Mouse (Mus musculus): ENCODE data around the gene Lrrc43. TPM values are rescaled to one million over a fixed set of nuclear protein-coding genes. Genes with fewer than 3 reads are reported as not detected.

Lrrc43 gene
- total RNA-seq, 4 experiments from 2014 or later = not detected

DNA sequence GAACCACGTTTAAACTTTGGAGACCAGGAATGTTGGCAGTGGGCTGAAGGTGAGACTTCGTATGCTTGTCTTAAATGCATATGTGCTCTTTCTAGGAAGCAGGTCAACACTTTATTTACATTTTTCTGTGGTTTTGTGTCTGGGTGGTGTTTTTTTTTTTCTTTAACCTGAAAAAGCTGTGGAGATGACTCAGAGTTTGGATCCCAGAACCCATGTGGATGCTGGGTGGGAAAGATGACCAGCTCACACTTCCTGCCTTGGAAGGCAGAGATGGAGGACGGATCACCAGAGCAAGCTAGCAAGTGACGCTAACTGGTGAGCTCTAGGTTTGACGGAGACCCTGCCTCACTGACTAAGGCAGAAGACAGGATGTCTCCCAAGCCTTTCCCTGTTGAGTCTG lies 25.8 kb downstream of the Lrrc43 start:
- DNase-seq (ENCODE audit: low spot score in 2 of 2) = no peak

DNA sequence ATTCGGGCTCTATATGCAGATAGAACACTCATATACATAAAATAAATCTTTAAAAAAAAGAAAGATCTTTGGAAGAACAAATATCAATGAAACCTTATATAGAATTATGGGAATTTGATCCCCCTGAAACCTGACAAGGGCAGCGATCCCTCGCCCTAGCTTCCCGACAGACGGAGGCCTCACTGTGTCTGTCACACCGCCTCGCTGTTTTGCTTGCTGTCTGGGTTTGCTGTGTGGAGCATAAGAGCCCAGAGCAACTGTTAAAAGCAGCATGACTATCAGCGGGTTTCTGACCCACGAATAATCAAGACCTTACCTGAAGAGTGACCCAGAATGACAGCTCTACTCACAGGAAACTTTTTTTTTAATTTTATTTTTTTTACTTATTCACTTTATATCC lies 31.6 kb downstream of the Lrrc43 start:
- no peak for DNase-seq (ENCODE audit: low spot score in 2 of 2)

DNA sequence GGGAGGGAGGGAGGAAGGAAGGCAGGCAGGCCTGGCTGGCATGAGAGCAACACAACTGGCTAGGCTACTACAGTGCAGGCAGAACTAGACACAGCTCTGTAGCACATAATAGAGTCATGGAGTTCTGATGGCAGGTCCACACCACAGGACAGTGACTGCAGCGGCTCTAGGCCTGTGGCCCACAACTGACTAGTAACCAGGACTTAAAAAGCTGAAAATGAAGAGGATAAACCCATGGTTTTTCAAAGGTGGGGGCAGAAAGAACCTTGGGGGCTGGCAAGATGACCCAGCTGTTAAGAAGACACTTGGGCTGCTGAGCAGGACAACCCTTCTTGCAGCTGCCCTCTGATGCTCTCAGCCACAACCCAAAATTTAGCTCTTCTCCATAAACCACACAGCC lies 32.5 kb downstream of the Lrrc43 start:
- no peak for DNase-seq (ENCODE audit: low spot score in 2 of 2)

DNA sequence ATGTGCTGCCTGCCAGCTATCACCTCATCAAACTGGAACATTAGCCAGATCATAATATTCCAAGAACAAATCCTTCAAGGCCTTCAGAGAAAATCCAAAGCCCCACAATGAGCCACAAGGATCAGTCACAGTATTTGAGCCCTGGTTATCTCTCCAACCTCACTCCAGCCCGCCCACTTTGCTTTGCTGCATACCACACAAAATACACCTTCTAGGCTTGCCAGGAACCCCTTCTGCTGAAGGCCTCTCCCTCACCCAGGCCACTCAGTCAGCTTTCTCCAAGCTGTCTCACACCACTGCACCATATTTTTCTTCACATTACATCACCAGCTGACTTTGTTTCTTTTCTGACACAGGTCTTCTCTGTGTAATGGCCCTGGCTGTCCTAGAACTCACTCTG lies 33.1 kb downstream of the Lrrc43 start:
- DNase-seq (ENCODE audit: low spot score in 2 of 2) = no peak

DNA sequence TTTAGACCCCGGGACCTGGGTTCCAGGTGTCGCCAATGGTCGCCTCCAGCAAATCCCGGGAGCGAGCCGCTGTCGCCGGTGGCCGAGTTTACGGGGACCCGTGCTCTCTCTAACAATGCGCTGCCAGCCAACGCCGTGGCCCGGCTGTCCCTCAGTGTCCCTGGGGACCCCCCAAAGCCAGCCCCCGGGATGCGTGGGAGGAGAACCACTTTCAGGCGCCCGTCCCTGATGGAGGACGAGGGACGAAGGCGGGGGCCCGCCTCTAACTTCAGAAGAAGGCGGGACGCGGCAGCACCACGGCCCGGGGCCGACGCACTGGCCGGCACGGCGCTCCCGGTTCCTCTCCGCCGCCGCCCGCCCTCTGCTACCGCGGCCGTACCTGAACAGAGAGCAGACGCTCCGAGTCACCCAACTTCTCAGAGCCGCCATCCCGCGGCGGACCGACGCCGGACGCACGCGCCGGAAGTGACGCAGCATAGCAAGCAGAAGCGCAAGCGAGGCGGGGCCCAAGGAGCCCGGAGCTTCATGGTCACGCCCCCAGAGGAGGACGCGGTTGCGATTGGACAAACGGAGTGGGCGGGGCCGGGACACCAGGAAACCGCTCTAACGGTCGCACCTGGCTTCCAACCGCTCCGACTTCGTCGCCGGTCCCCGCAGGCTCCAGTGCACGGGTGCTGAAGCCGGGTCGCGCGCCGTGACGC lies 34.7 kb downstream of the Lrrc43 start, which contains the start of gene Diablo:
Diablo (minus strand) TSS at position 485 of the 701 bp plus-strand sequence.
- DNase-seq (ENCODE audit: low spot score in 2 of 2) = peak; percentile 97

DNA sequence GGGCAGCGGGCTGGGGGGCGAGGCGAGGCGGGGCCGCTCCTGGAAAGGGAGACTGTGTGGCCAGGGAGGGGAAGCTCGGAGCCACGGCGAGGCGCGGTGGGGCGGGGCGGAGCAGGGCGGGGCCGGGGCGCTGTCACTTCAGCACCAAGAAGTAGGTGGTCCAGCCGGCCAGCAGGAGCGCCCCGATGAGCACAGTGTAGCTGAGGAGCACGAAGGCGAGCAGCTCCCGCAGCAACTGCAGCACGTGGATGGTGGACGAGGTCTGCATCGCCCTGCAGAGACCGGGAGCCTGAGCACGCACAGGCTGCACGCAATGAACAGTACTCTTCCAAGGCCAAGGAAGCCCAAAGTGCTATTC lies 35.3 kb downstream of the Lrrc43 start:
- DNase-seq (ENCODE audit: low spot score in 2 of 2) = no peak

DNA sequence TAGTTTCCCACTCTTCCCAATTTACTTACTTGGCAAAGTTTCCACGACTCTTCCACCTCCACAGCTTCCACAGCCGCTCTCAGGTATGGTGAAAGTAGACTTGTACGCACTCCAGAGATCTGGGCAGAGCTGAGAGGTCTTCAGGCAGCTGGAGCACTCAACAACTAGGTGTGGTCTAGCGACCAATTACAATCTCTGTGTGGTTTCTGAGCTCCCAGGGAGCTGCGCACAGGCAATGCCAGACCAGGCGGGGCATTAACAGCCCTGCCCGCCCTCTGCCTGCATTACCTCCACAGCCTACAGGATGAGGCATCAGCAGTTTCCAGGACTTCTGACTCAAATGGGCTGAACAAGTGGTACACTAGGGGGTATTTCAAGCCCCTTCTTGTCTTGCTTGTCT lies 36.2 kb downstream of the Lrrc43 start, which contains the start of gene Gm49027:
Gm49027 (minus strand) TSS at position 208 of the 400 bp plus-strand sequence.
- peak in 1 of 2 experiments; percentile 1 for DNase-seq (ENCODE audit: low spot score in 2 of 2)

DNA sequence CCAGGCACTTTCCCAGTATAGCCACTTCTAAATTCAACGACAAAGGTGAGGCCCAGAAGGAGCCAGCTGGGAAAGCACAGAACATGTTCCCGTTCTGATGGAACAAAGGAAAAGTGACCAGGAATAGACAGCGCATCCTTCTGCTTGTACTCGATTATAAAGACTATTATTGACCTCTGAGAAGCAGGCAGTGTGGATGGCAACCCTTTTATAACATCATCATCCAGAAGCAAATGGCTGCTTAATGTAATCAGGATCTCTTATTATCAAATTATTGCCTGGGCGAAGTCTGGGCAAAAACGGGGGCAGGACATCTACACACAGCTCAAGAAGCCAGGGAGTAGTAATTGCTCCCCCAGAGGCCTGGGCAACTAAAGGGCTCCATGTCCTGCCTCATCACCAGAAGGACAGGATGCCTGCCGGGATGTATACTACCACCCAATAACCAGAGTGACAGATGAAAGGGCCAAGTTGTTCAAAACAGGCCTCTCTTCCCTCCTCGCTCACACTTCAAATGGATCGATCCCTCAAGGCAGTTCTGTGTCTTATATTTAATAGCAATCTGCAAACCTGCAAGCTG lies 36.9 kb downstream of the Lrrc43 start:
- DNase-seq (ENCODE audit: low spot score in 2 of 2) = peak in 1 of 2 experiments; percentile 1

DNA sequence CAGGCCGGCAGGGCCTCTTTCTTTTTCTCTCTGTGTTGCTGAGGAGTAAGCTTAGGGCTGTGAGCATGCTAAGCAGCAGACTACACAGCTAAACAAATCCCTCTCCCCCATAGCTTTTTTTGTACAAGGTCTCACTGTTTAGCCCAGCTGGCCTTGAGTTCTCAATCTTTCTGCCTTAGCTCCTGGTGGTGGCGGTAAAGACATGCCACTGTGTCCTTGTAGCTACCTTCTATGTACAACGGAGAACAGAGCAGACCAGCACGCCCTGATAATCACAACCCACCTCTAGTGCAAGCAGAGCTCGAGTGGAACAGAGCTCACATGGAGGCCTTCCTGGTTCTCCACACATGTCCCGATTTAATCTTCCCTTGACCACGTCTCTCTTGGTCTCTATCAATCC lies 39.5 kb downstream of the Lrrc43 start:
- peak in 1 of 2 experiments; percentile 0 for DNase-seq (ENCODE audit: low spot score in 2 of 2)

DNA sequence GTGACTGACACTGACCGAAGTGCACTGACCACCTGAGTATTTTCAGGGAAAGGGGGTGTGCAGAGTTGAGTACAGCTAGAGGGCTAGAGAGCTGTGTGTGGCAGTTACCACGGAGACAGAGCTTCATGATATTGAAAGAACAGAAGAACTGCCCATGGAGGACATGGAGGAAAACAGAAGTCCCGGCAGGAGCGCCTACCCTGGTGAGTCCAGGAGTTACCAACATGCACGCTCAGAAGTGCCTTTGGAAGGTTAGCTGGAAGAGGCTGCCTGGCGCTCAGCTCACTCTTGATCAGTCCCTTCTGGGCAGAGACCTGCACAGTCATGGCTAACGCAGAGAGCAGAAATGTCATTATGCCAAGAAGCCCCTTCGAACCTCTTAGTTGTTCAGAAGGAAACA lies 41.0 kb downstream of the Lrrc43 start:
- DNase-seq (ENCODE audit: low spot score in 2 of 2) = peak in 1 of 2 experiments; percentile 1

DNA sequence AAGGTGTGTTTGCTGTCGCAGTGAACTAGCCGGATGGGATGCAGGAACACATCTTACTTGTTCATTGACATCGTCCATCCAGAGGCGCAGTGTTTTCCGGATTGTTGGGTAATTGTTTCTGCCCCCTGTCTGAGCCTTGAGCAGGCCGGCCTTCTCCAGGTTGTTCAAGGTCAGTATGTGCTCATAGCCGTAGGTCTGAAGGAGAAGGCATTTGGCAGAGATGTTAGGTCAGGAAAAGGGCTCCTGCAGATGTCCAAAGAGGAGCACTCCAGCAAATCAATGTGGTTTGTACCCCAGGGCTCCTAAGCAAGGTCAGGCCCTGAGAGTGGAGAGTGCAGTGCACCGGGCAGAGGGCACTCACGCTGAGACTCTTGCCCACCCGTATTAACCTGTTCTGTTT lies 44.7 kb downstream of the Lrrc43 start:
- DNase-seq (ENCODE audit: low spot score in 2 of 2) = peak in 1 of 2 experiments; percentile 0

DNA sequence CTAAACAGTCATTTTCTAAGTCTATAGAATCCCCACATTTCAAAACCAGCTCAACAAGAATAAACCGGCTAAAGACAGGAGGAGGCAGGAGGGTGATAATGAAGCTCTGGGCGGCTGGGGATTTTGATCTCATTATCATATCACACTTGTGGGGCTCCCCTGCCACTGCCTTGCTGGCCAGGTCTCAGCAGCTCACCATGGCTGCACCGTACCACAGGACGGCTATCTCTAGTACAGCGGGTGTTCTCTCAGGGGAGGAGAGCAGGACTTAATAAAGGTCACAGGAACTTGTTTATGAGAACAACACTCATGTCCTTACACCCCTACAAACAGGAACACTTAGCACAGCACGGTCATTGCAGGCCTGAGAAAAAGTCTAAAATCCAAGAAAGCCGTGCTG lies 66.6 kb downstream of the Lrrc43 start:
- DNase-seq (ENCODE audit: low spot score in 2 of 2) = no peak

DNA sequence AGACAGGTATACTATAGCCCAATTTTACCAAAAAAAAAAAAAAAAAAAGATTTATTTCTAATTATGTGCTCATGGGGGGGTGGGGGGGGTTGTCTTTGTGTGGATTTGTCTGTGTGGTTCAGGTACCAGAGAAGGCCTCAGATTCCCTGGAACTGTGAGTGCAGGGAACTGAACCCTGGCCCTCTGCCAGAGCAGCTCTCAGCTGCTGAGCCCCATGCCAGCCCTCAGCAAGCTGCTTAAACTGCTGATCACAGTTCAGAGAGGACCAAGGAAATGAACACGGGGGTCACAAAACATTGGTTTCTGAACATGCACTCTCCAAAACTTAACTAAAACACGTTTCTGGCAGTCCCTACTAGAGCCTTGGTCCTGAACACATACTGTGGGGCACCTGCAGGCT lies 67.3 kb downstream of the Lrrc43 start:
- peak; percentile 42 to 53 for DNase-seq (ENCODE audit: low spot score in 2 of 2)

Small RNAs within 50 kb of the gene (microRNA-seq; reads per million reads assigned to microRNA genes)
- gene Mir7647 = not detected

Other genes starting within 250 kb of the Lrrc43 start
- 1 to 10 TPM in 3 of 4 experiments, under 1 TPM in 1; 0.76 to 1.8 (median 1.2) TPM for gene Wdr66, start 237.2 kb upstream of the Lrrc43 start, total RNA-seq (2022)
- gene Bcl7a, start 145.5 kb upstream of the Lrrc43 start, total RNA-seq (2022) = 1 to 10 TPM; 7.3 to 9.6 (median 7.9) TPM
- gene Mlxip, start 94.5 kb upstream of the Lrrc43 start, total RNA-seq (2022) = 10 to 100 TPM; 62.2 to 81.0 (median 63.8) TPM
- gene Il31, start 184 bp downstream of the Lrrc43 start, total RNA-seq (2022) = not detected
- not detected for gene B3gnt4, start 21.2 kb downstream of the Lrrc43 start, total RNA-seq (2022)
- 10 to 100 TPM; 37.0 to 44.9 (median 41.6) TPM for gene Diablo, start 34.9 kb downstream of the Lrrc43 start, total RNA-seq (2022)
- not detected for gene Gm49027, start 36.2 kb downstream of the Lrrc43 start, total RNA-seq (2022)
- 10 to 100 TPM; 35.1 to 44.4 (median 38.9) TPM for gene Vps33a, start 83.7 kb downstream of the Lrrc43 start, total RNA-seq (2022)
- 100 to 1,000 TPM; 341 to 375 (median 357) TPM for gene Clip1, start 195.3 kb downstream of the Lrrc43 start, total RNA-seq (2022)
- 10 to 100 TPM in 3 of 4 experiments, 1 to 10 TPM in 1; 10.0 to 15.4 (median 11.6) TPM for gene Zcchc8, start 231.8 kb downstream of the Lrrc43 start, total RNA-seq (2022)

Measured in gastrocnemius, adult 8-10 months (tissue).